Mouse (Mus musculus) CH12.LX (cell line): ENCODE data around the gene Rhcg. TPM values are rescaled to one million over a fixed set of nuclear protein-coding genes. Genes with fewer than 3 reads are reported as not detected.

Source experiments
- DNase-seq: peaks from one replicate; pipeline ENCODE4 v3.0.0-alpha.2; 2013; ENCODE audit errors: extremely low read depth
- H3K27ac ChIP-seq: 2 replicates; pipeline ENCODE4 v1.5.1; 2012; ENCODE audit warnings: low read depth, mild to moderate bottlenecking, control low read depth, moderate library complexity; ENCODE audit not compliant: insufficient read depth
- H3K27me3 ChIP-seq: replicated peaks from 2 replicates; pipeline ENCODE3; 2012; ENCODE audit warnings: inconsistent platforms
- H3K36me3 ChIP-seq, 2 experiments: replicated peaks in 1 of 2; 2 replicates each; pipeline versions ENCODE3 to v1.6.1; 2012; ENCODE audit warnings: inconsistent platforms in 1 of 2, low read length in 1 of 2, mild to moderate bottlenecking in 1 of 2, mixed read lengths in 1 of 2, moderate library complexity in 1 of 2; ENCODE audit not compliant: control insufficient read depth in 1 of 2, insufficient read depth in 1 of 2
- H3K4me1 ChIP-seq, 2 experiments: 2 replicates each; pipeline ENCODE4 v1.6.1; 2012; ENCODE audit warnings: inconsistent platforms in 1 of 2, moderate library complexity in 1 of 2; ENCODE audit not compliant: insufficient read depth in 2 of 2, control insufficient read depth in 1 of 2
- H3K4me2 ChIP-seq: 2 replicates; pipeline ENCODE4 v1.6.1; 2012; ENCODE audit warnings: low read depth, mild to moderate bottlenecking, control low read depth; ENCODE audit not compliant: poor library complexity, insufficient read depth, severe bottlenecking
- H3K4me3 ChIP-seq, 3 experiments: fragments of 150-350 bp in 1 of 3; sonication (generic) in 1 of 3; replicated peaks in 1 of 3; 2 replicates each; pipeline versions ENCODE3 to v1.5.1; 2011 to 2012; ENCODE audit warnings: low read depth in 2 of 3, low read length in 2 of 3, mild to moderate bottlenecking in 2 of 3, moderate library complexity in 2 of 3, control low read depth in 1 of 3, improper control_type of control experiment in 1 of 3, inconsistent platforms in 1 of 3, mixed read lengths in 1 of 3; ENCODE audit not compliant: poor library complexity in 1 of 3
- H3K79me2 ChIP-seq: replicated peaks from 2 replicates; pipeline ENCODE4 v1.6.1; 2012; ENCODE audit warnings: mild to moderate bottlenecking, moderate library complexity; ENCODE audit not compliant: control insufficient read depth, poor library complexity, insufficient read depth, severe bottlenecking; ENCODE audit errors: extremely low read depth
- H3K9ac ChIP-seq: 2 replicates; pipeline ENCODE4 v1.6.1; 2012; ENCODE audit warnings: low read depth, mild to moderate bottlenecking, control low read depth, moderate library complexity; ENCODE audit not compliant: insufficient read depth
- H3K9me3 ChIP-seq: replicated peaks from 2 replicates; pipeline ENCODE3; 2012; ENCODE audit warnings: low read length, inconsistent platforms, mixed read lengths
- BHLHE40 ChIP-seq: IDR thresholded peaks from 2 replicates; pipeline ENCODE4 v1.6.1; 2011; ENCODE audit warnings: mild to moderate bottlenecking, low read depth, low read length, improper control_type of control experiment
- E2F4 ChIP-seq: IDR thresholded peaks from 2 replicates; pipeline ENCODE4 v1.6.1; 2011; ENCODE audit warnings: low read depth, low read length, improper control_type of control experiment; ENCODE audit not compliant: insufficient replicate concordance
- ELF1 ChIP-seq: IDR thresholded peaks from 2 replicates; pipeline ENCODE4 v1.6.1; 2014; ENCODE audit warnings: low read depth, mild to moderate bottlenecking, inconsistent platforms, low read length, improper control_type of control experiment
- GABPA ChIP-seq: IDR thresholded peaks from 2 replicates; pipeline ENCODE4 v1.6.1; 2012; ENCODE audit warnings: low read depth, low read length, improper control_type of control experiment, inconsistent platforms; ENCODE audit not compliant: insufficient replicate concordance
- HCFC1 ChIP-seq: IDR thresholded peaks from 2 replicates; pipeline ENCODE4 v1.6.1; 2012; ENCODE audit warnings: low read depth, mild to moderate bottlenecking, inconsistent platforms, low read length, improper control_type of control experiment
- JUND ChIP-seq: conservative IDR thresholded peaks from 2 replicates; pipeline ENCODE4 v1.6.1; 2011; ENCODE audit warnings: low read depth, low read length, improper control_type of control experiment
- MAX ChIP-seq: IDR thresholded peaks from 2 replicates; pipeline ENCODE4 v1.6.1; 2011; ENCODE audit warnings: low read length, improper control_type of control experiment
- MAZ ChIP-seq: IDR thresholded peaks from 2 replicates; pipeline ENCODE4 v1.6.1; 2012; ENCODE audit warnings: low read depth, mild to moderate bottlenecking, inconsistent platforms, low read length, improper control_type of control experiment, moderate library complexity
- MEF2A ChIP-seq: IDR thresholded peaks from 2 replicates; pipeline ENCODE4 v1.6.1; 2014; ENCODE audit warnings: low read depth, mild to moderate bottlenecking, inconsistent platforms, low read length, improper control_type of control experiment, borderline replicate concordance
- MXI1 ChIP-seq: IDR thresholded peaks from 2 replicates; pipeline ENCODE4 v1.6.1; 2011; ENCODE audit warnings: mild to moderate bottlenecking, low read depth, low read length, improper control_type of control experiment
- MYC ChIP-seq: IDR thresholded peaks from 2 replicates; pipeline ENCODE4 v1.6.1; 2011; ENCODE audit warnings: low read depth, mild to moderate bottlenecking, improper control_type of control experiment, low read length
- NELFE ChIP-seq: IDR thresholded peaks from 2 replicates; pipeline ENCODE4 v1.6.1; 2011; ENCODE audit warnings: low read depth, low read length, improper control_type of control experiment
- PAX5 ChIP-seq: IDR thresholded peaks from 2 replicates; pipeline ENCODE4 v1.6.1; 2012; ENCODE audit warnings: low read length, inconsistent platforms, mixed read lengths
- POLR2AphosphoS2 ChIP-seq: IDR thresholded peaks from 2 replicates; pipeline ENCODE4 v1.6.1; 2011; ENCODE audit warnings: low read depth, low read length, improper control_type of control experiment
- RCOR1 ChIP-seq: conservative IDR thresholded peaks from 2 replicates; pipeline ENCODE4 v1.6.1; 2012; ENCODE audit warnings: low read depth, mild to moderate bottlenecking, inconsistent platforms, low read length, improper control_type of control experiment
- SIN3A ChIP-seq: IDR thresholded peaks from 2 replicates; pipeline ENCODE4 v1.6.1; 2012; ENCODE audit warnings: low read length, improper control_type of control experiment, inconsistent platforms
- UBTF ChIP-seq: IDR thresholded peaks from 2 replicates; pipeline ENCODE4 v1.6.1; 2012; ENCODE audit warnings: low read depth, mild to moderate bottlenecking, inconsistent platforms, low read length, improper control_type of control experiment, moderate library complexity
- USF1 ChIP-seq: IDR thresholded peaks from 2 replicates; pipeline ENCODE4 v1.6.1; 2014; ENCODE audit warnings: low read depth, mild to moderate bottlenecking, inconsistent platforms, low read length, improper control_type of control experiment
- USF2 ChIP-seq: conservative IDR thresholded peaks from 2 replicates; pipeline ENCODE4 v1.6.1; 2011; ENCODE audit warnings: low read depth, low read length, improper control_type of control experiment
- ZC3H11A ChIP-seq: IDR thresholded peaks from 2 replicates; pipeline ENCODE4 v1.6.1; 2012; ENCODE audit warnings: low read depth, mild to moderate bottlenecking, inconsistent platforms, low read length, improper control_type of control experiment
- ZNF384 ChIP-seq: IDR thresholded peaks from 2 replicates; pipeline ENCODE4 v1.6.1; 2012; ENCODE audit warnings: low read depth, low read length, improper control_type of control experiment, inconsistent platforms
- dilution Hi-C: fragments of 300-500 bp; cut with MboI; formaldehyde crosslinking; loops from 2 replicates; pipeline ENCODE4 v1.14.3; 2020; ENCODE audit warnings: low sequenced_read_pairs; ENCODE audit not compliant: extremely low pct_unique_long_range_greater_than_20kb, extremely low pct_ligation_motif_present
- in situ Hi-C: fragments of 300-500 bp; cut with MboI; formaldehyde crosslinking; loops from 3 replicates; pipeline ENCODE4 v1.14.3; 2019; ENCODE audit warnings: low sequenced_read_pairs, low pct_ligation_motif_present, low pct_unique_long_range_greater_than_20kb, mixed read lengths
- polyA plus RNA-seq: library from polyadenylated mRNA; unstranded; fragments of >175 nt; gene quantifications from 2 replicates; pipeline ENCODE4 v1.2.1, GENCODE M21; 2012; ENCODE audit warnings: low read depth; ENCODE audit not compliant: insufficient read length
- total RNA-seq, 2 experiments: library from RNA; depleted of rRNA; stranded (reverse); fragments of 300-350 nt in 1 of 2; fragments of >200 nt in 1 of 2; gene quantifications; 2 replicates each; pipeline ENCODE4 v1.2.3; 2012 to 2014

Rhcg gene
- total and polyA plus RNA-seq, 3 experiments = not detected

DNA sequence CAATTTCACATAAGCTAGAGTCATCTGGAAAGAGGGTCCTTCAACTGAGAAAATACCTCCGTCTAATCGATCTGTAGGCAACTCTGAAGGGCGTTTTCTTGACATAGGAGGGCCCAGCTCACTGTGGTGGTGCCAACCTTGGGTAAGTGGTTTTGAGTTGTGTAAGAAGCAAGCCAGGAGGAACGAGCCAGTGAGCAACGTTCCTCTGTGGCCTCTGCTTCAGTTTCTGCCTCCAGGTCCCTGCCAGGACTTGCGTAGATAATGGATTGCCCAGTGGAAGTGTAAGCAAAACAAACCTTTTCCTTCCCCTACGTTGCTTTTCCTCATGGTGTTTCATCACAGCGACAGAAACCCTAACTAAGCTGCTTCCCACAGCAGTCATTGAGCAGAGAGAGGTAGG, 15.5 kb downstream of the Rhcg start:
- no peak overlapping the region for H3K4me3 ChIP-seq
- H3K79me2 ChIP-seq = no peaks in the 10 kb centered on the region
- no peak for TF ChIP-seq SIN3A
- TF ChIP-seq USF1 = no peak
- TF ChIP-seq UBTF = no peak
- TF ChIP-seq RCOR1 = no peak
- no peak for TF ChIP-seq POLR2AphosphoS2
- no peak for TF ChIP-seq NELFE
- no peak for TF ChIP-seq PAX5
- TF ChIP-seq MAX = no peak
- TF ChIP-seq ELF1 = no peak
- TF ChIP-seq ZC3H11A = no peak
- no peak for TF ChIP-seq MXI1
- no peak for TF ChIP-seq HCFC1
- TF ChIP-seq USF2 = no peak
- no peak for TF ChIP-seq JUND
- no peak for TF ChIP-seq MEF2A
- no peak for TF ChIP-seq MAZ
- TF ChIP-seq, all 38 proteins: peak for 0
- H3K27me3 ChIP-seq = peaks cover 89% of the 10 kb centered on the region
- in situ Hi-C loops (no loop called here), dilution Hi-C loops (no loop called here)
- no peak overlapping the region for H3K27ac ChIP-seq
- no peak for DNase-seq
- no peaks in the 10 kb centered on the region for H3K4me1 ChIP-seq
- no peaks in the 10 kb centered on the region for H3K36me3 ChIP-seq
- H3K9ac ChIP-seq = no peak overlapping the region
- no peaks in the 10 kb centered on the region for H3K9me3 ChIP-seq
- no peak overlapping the region for H3K4me2 ChIP-seq

GRCm38 (mm10) chr7:79600122-79600521, 17.3 kb downstream of the Rhcg start:
- dilution Hi-C loops = no loop called here
- Histone ChIP-seq H3K4me2 (no peak overlapping the region), H3K27ac (no peak overlapping the region), H3K27me3 (peaks cover 90% of the 10 kb centered on the region), H3K9me3 (no peaks in the 10 kb centered on the region), H3K4me1 (no peaks in the 10 kb centered on the region), H3K9ac (no peak overlapping the region), H3K36me3 (no peaks in the 10 kb centered on the region), H3K79me2 (no peaks in the 10 kb centered on the region), H3K4me3 (no peak overlapping the region)
- no peak for TF ChIP-seq MYC
- no peak for TF ChIP-seq ZC3H11A
- no peak for TF ChIP-seq JUND
- TF ChIP-seq E2F4 = no peak
- no peak for TF ChIP-seq POLR2AphosphoS2
- TF ChIP-seq GABPA = no peak
- TF ChIP-seq ELF1 = no peak
- no peak for TF ChIP-seq ZNF384
- TF ChIP-seq BHLHE40 = no peak
- no peak for DNase-seq
- in situ Hi-C loops = no loop called here
